Mouse (Mus musculus): ENCODE measurements around the gene Comt. TPM values are rescaled to one million over a fixed set of nuclear protein-coding genes. Genes with fewer than 3 reads are reported as not detected.

Comt gene
- polyA plus RNA-seq, 1 experiment from 2014 or later = 113 TPM

- no peaks in the 10 kb centered on the region for H3K27me3 ChIP-seq
- no peak overlapping the region for H3K9ac ChIP-seq
- no peaks in the 10 kb centered on the region for H3K36me3 ChIP-seq
- no peak for ATAC-seq (replicated peaks; ENCODE audit: insufficient number of reproducible peaks, insufficient read depth, low FRiP score, low read depth)
- 62% methylated on average over 7 of the region's 7 CpGs for WGBS
- H3K4me1 ChIP-seq (replicated peaks) = peaks cover 28% of the 10 kb centered on the region
- H3K9me3 ChIP-seq (replicated peaks) = no peaks in the 10 kb centered on the region
- no peak overlapping the region for H3K4me3 ChIP-seq
- no peak overlapping the region for H3K27ac ChIP-seq
- no peak overlapping the region for H3K4me2 ChIP-seq
Observed at GRCm38 (mm10) chr16:18376297-18376954, 50.2 kb downstream of the Comt start.

- H3K9ac ChIP-seq = no peak overlapping the region
- ATAC-seq (replicated peaks; ENCODE audit: insufficient number of reproducible peaks, insufficient read depth, low FRiP score, low read depth) = no peak
- no peaks in the 10 kb centered on the region for H3K27me3 ChIP-seq
- no peaks in the 10 kb centered on the region for H3K9me3 ChIP-seq (replicated peaks)
- H3K4me2 ChIP-seq = no peak overlapping the region
- no peak overlapping the region for H3K4me3 ChIP-seq
- WGBS = 89% methylated on average over 4 of the region's 4 CpGs
- peaks cover 10% of the 10 kb centered on the region; the same call in 1 of the 2 replicates for H3K4me1 ChIP-seq (replicated peaks)
- H3K36me3 ChIP-seq = no peaks in the 10 kb centered on the region
- no peak overlapping the region for H3K27ac ChIP-seq
Observed at GRCm38 (mm10) chr16:18373632-18374031, 53.0 kb downstream of the Comt start.

- Histone ChIP-seq H3K27ac (no peak overlapping the region), H3K27me3 (no peaks in the 10 kb centered on the region)
Observed at GRCm38 (mm10) chr16:18370197-18370596, 56.5 kb downstream of the Comt start.

GRCm38 (mm10) chr16:18366849-18367248 lies 59.8 kb downstream of the Comt start:
- WGBS = 84% methylated on average over 4 of the region's 4 CpGs
- no peak for ATAC-seq (replicated peaks; ENCODE audit: insufficient number of reproducible peaks, insufficient read depth, low FRiP score, low read depth)
- H3K9me3 ChIP-seq (replicated peaks) = no peaks in the 10 kb centered on the region
- H3K27ac ChIP-seq = no peak overlapping the region
- H3K9ac ChIP-seq = no peak overlapping the region
- H3K4me1 ChIP-seq (replicated peaks) = no peaks in the 10 kb centered on the region
- H3K4me2 ChIP-seq = no peak overlapping the region
- H3K4me3 ChIP-seq = no peak overlapping the region
- H3K27me3 ChIP-seq = no peaks in the 10 kb centered on the region
- no peaks in the 10 kb centered on the region for H3K36me3 ChIP-seq

More at GRCm38 (mm10) chr16:18370197-18370596, 56.5 kb downstream of the Comt start:
- Histone ChIP-seq H3K9me3 (replicated peaks) (no peaks in the 10 kb centered on the region), H3K36me3 (no peaks in the 10 kb centered on the region), H3K4me1 (replicated peaks) (no peaks in the 10 kb centered on the region), H3K4me3 (no peak overlapping the region), H3K4me2 (no peak overlapping the region), H3K9ac (no peak overlapping the region)
- 65% methylated on average over 3 of the region's 3 CpGs for WGBS
- ATAC-seq (replicated peaks; ENCODE audit: insufficient number of reproducible peaks, insufficient read depth, low FRiP score, low read depth) = no peak

GRCm38 (mm10) chr16:18362948-18363347 lies 63.7 kb downstream of the Comt start:
- WGBS = 69% methylated on average over 8 of the region's 8 CpGs
- Histone ChIP-seq H3K27ac (no peak overlapping the region), H3K4me1 (replicated peaks) (no peaks in the 10 kb centered on the region), H3K9me3 (replicated peaks) (no peaks in the 10 kb centered on the region), H3K36me3 (no peaks in the 10 kb centered on the region), H3K9ac (no peak overlapping the region), H3K4me2 (no peak overlapping the region), H3K4me3 (no peak overlapping the region), H3K27me3 (no peaks in the 10 kb centered on the region)
- ATAC-seq (replicated peaks; ENCODE audit: insufficient number of reproducible peaks, insufficient read depth, low FRiP score, low read depth) = no peak

- H3K4me3 ChIP-seq = no peak overlapping the region
- no peaks in the 10 kb centered on the region for H3K27me3 ChIP-seq
- no peaks in the 10 kb centered on the region for H3K36me3 ChIP-seq
- ATAC-seq (replicated peaks; ENCODE audit: insufficient number of reproducible peaks, insufficient read depth, low FRiP score, low read depth) = 0 out of 2 replicates have a peak, but pooled peaks have one; percentile 4
- H3K9me3 ChIP-seq (replicated peaks) = no peaks in the 10 kb centered on the region
- no peak overlapping the region for H3K9ac ChIP-seq
- WGBS = 74% methylated on average over 6 of the region's 6 CpGs
- no peaks in the 10 kb centered on the region for H3K4me1 ChIP-seq (replicated peaks)
- no peak overlapping the region for H3K27ac ChIP-seq
- H3K4me2 ChIP-seq = no peak overlapping the region
Observed at GRCm38 (mm10) chr16:18360151-18360805, 66.4 kb downstream of the Comt start.

GRCm38 (mm10) chr16:18357977-18358376 lies 68.7 kb downstream of the Comt start:
- no peak overlapping the region for H3K27ac ChIP-seq
- H3K27me3 ChIP-seq = no peaks in the 10 kb centered on the region
- no peak overlapping the region for H3K9ac ChIP-seq
- no peaks in the 10 kb centered on the region for H3K9me3 ChIP-seq (replicated peaks)
- no peaks in the 10 kb centered on the region for H3K4me1 ChIP-seq (replicated peaks)
- H3K4me3 ChIP-seq = no peak overlapping the region
- H3K4me2 ChIP-seq = no peak overlapping the region
- ATAC-seq (replicated peaks; ENCODE audit: insufficient number of reproducible peaks, insufficient read depth, low FRiP score, low read depth) = no peak
- 77% methylated on average over 6 of the region's 6 CpGs for WGBS
- no peaks in the 10 kb centered on the region for H3K36me3 ChIP-seq

GRCm38 (mm10) chr16:18356961-18357360 lies 69.7 kb downstream of the Comt start:
- Histone ChIP-seq H3K4me3 (no peak overlapping the region), H3K4me1 (replicated peaks) (no peaks in the 10 kb centered on the region), H3K36me3 (no peaks in the 10 kb centered on the region), H3K27me3 (no peaks in the 10 kb centered on the region), H3K4me2 (no peak overlapping the region), H3K9me3 (replicated peaks) (no peaks in the 10 kb centered on the region), H3K27ac (no peak overlapping the region), H3K9ac (no peak overlapping the region)
- no peak for ATAC-seq (replicated peaks; ENCODE audit: insufficient number of reproducible peaks, insufficient read depth, low FRiP score, low read depth)
- WGBS = 76% methylated on average over 1 of the region's 1 CpGs

Small RNAs within 50 kb of the gene (microRNA-seq; reads per million reads assigned to microRNA genes)
- not detected for gene Gm26219

Other genes starting within 250 kb of the Comt start
- gene Ccdc188, start 209.0 kb downstream of the Comt start, polyA plus RNA-seq (2015; fragmentation: Nextera tagmentation; extraction: Ambion mirVana) = 0.14 TPM in 1 of 2 replicates, not detected in the other
- gene Zdhhc8, start 191.7 kb downstream of the Comt start, polyA plus RNA-seq (2015; fragmentation: Nextera tagmentation; extraction: Ambion mirVana) = 18.8 and 29.3 TPM in 2 replicates
- 44.1 and 75.4 TPM in 2 replicates for gene Trmt2a, start 178.2 kb downstream of the Comt start, polyA plus RNA-seq (2015; fragmentation: Nextera tagmentation; extraction: Ambion mirVana)
- gene Ranbp1, start 178.1 kb downstream of the Comt start, polyA plus RNA-seq (2015; fragmentation: Nextera tagmentation; extraction: Ambion mirVana) = 301 and 339 TPM in 2 replicates
- 1.2 and 2.4 TPM in 2 replicates for gene Gm49776, start 168.5 kb downstream of the Comt start, polyA plus RNA-seq (2015; fragmentation: Nextera tagmentation; extraction: Ambion mirVana)
- 15.8 and 19.6 TPM in 2 replicates for gene Dgcr8, start 137.6 kb downstream of the Comt start, polyA plus RNA-seq (2015; fragmentation: Nextera tagmentation; extraction: Ambion mirVana)
- 61.4 and 61.5 TPM in 2 replicates for gene Tango2, start 78.7 kb downstream of the Comt start, polyA plus RNA-seq (2015; fragmentation: Nextera tagmentation; extraction: Ambion mirVana)
- gene Arvcf, start 78.7 kb downstream of the Comt start, polyA plus RNA-seq (2015; fragmentation: Nextera tagmentation; extraction: Ambion mirVana) = 28.4 and 40.0 TPM in 2 replicates
- 35.3 and 37.7 TPM in 2 replicates for gene Txnrd2, start 468 bp downstream of the Comt start, polyA plus RNA-seq (2015; fragmentation: Nextera tagmentation; extraction: Ambion mirVana)
- 9.3 and 11.2 TPM in 2 replicates for gene Gnb1l, start 71.9 kb upstream of the Comt start, polyA plus RNA-seq (2015; fragmentation: Nextera tagmentation; extraction: Ambion mirVana)
- 1.8 and 2.7 TPM in 2 replicates for gene Rtl10, start 72.0 kb upstream of the Comt start, polyA plus RNA-seq (2015; fragmentation: Nextera tagmentation; extraction: Ambion mirVana)
- 0.66 and 1.5 TPM in 2 replicates for gene Tbx1, start 163.8 kb upstream of the Comt start, polyA plus RNA-seq (2015; fragmentation: Nextera tagmentation; extraction: Ambion mirVana)
- gene Gp1bb, start 195.6 kb upstream of the Comt start, polyA plus RNA-seq (2015; fragmentation: Nextera tagmentation; extraction: Ambion mirVana) = 3.7 and 3.8 TPM in 2 replicates
- gene Gm49601, start 199.6 kb upstream of the Comt start, polyA plus RNA-seq (2015; fragmentation: Nextera tagmentation; extraction: Ambion mirVana) = 0.94 and 1.4 TPM in 2 replicates
- 8.1 and 14.8 TPM in 2 replicates for gene Sept5, start 203.1 kb upstream of the Comt start, polyA plus RNA-seq (2015; fragmentation: Nextera tagmentation; extraction: Ambion mirVana)